Mouse (Mus musculus): Measurements from ENCODE around the gene Tnfsf13. TPM values are rescaled to one million over a fixed set of nuclear protein-coding genes. Genes with fewer than 3 reads are reported as not detected.
A peak's percentile ranks its signal among the peaks of the same experiment; 100 is the strongest.

Gene Tnfsf13
- polyA plus RNA-seq, 1 experiment from 2014 or later: 0.47 TPM

GRCm38 (mm10) chr11:69662967-69663671 is 22.5 kb downstream of the Tnfsf13 start:
- Histone ChIP-seq H3K36me3 (peaks cover 53% of the 10 kb centered on the region), H3K9ac (peak overlapping the region; percentile 75), H3K27me3 (replicated peaks) (no peaks in the 10 kb centered on the region), H3K4me2 (peak overlapping the region; percentile 72), H3K4me1 (replicated peaks) (peaks cover 20% of the 10 kb centered on the region), H3K9me3 (replicated peaks) (no peaks in the 10 kb centered on the region), H3K4me3 (peak overlapping the region; percentile 65), H3K27ac (ENCODE audit: poor library complexity, severe bottlenecking) (peak overlapping the region; percentile 97)
- WGBS: 71% methylated on average over 13 of the region's 13 CpGs
- no peak for ATAC-seq (ENCODE audit: insufficient number of reproducible peaks, low FRiP score)

GRCm38 (mm10) chr11:69662213-69662966 is 23.2 kb downstream of the Tnfsf13 start, which contains the start of gene Mpdu1:
TSS of gene Mpdu1 (minus strand) at chr11:69662642.
- peak within 1 kb of the TSS; percentile 75 for H3K9ac ChIP-seq
- H3K4me2 ChIP-seq: peak within 1 kb of the TSS; percentile 72
- ATAC-seq (ENCODE audit: insufficient number of reproducible peaks, low FRiP score): peak; percentile 95
- WGBS: under 1% methylated on average over 48 of the region's 48 CpGs
- no peaks in the 10 kb centered on the region for H3K9me3 ChIP-seq (replicated peaks)
- H3K4me3 ChIP-seq: peak within 1 kb of the TSS; percentile 65
- H3K4me1 ChIP-seq (replicated peaks): peaks cover 20% of the 10 kb centered on the region
- H3K27me3 ChIP-seq (replicated peaks): no peaks in the 10 kb centered on the region
- peak within 1 kb of the TSS; percentile 97 for H3K27ac ChIP-seq (ENCODE audit: poor library complexity, severe bottlenecking)
- peaks cover 53% of the 10 kb centered on the region for H3K36me3 ChIP-seq

DNA sequence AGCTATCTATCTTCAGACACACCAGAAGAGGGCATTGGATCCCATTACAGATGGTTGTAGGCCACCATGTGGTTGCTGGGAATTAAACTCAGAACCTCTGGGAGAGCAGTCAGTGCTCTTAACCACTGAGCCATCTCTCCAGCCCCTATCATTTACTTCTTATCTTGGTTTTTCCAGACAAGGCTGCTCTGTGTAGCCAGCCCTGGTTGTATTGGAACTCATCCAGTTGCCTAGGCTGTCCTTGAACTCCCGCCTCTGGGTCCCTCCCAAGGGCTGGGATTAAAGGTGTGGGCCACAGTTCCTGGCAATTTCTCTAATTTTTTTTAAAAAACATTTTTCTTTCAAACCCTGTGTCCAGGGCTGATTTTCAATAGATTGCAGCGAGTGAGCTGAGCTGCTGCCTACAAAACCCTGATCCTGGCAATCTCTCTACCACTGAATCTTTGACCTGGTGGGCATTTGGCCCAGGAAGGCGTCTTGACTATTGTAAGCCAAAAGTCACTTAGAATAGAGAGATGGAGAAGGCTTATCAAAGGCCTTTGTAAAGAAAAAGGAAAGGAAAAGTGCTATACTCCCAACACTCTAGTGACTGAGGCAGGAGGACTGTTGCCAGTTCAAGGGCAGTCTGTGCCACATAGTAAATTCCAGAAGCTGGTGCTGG is 24.2 kb downstream of the Tnfsf13 start:
- WGBS: 63% methylated on average over 3 of the region's 3 CpGs
- peak overlapping the region; percentile 97 for H3K27ac ChIP-seq (ENCODE audit: poor library complexity, severe bottlenecking)
- no peaks in the 10 kb centered on the region for H3K27me3 ChIP-seq (replicated peaks)
- H3K4me2 ChIP-seq: peak overlapping the region; percentile 72
- H3K4me3 ChIP-seq: peak overlapping the region; percentile 65
- H3K9me3 ChIP-seq (replicated peaks): no peaks in the 10 kb centered on the region
- H3K36me3 ChIP-seq: peaks cover 54% of the 10 kb centered on the region
- H3K9ac ChIP-seq: peak overlapping the region; percentile 75
- H3K4me1 ChIP-seq (replicated peaks): peaks cover 30% of the 10 kb centered on the region
- ATAC-seq (ENCODE audit: insufficient number of reproducible peaks, low FRiP score): no peak

DNA sequence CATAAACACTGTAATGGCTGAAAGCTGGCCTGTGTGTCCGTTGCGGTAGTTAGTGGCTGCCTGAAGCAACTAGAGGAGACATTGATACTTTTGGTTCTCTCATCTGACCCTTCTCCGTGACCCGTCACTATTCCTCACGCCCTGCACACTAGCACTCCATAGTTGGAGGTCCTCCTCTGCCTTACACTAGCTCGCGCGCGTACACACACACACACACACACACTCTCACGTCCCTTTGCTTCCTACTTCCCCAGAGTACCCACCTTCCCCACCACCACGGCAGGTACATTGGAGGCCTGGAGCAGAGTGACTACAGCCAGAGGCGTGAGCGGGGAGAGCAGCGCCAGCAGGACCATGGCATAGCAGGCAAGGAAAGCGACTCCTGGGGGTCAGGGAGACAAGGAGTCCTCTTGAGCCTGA is 28.1 kb downstream of the Tnfsf13 start:
- 82% methylated on average over 15 of the region's 15 CpGs for WGBS
- peaks cover 39% of the 10 kb centered on the region for H3K4me1 ChIP-seq (replicated peaks)
- no peaks in the 10 kb centered on the region for H3K9me3 ChIP-seq (replicated peaks)
- no peaks in the 10 kb centered on the region for H3K27me3 ChIP-seq (replicated peaks)
- no peak overlapping the region for H3K27ac ChIP-seq (ENCODE audit: poor library complexity, severe bottlenecking)
- H3K4me3 ChIP-seq: no peak overlapping the region
- no peak overlapping the region for H3K4me2 ChIP-seq
- H3K36me3 ChIP-seq: peaks cover 48% of the 10 kb centered on the region
- no peak for ATAC-seq (ENCODE audit: insufficient number of reproducible peaks, low FRiP score)
- no peak overlapping the region for H3K9ac ChIP-seq

DNA sequence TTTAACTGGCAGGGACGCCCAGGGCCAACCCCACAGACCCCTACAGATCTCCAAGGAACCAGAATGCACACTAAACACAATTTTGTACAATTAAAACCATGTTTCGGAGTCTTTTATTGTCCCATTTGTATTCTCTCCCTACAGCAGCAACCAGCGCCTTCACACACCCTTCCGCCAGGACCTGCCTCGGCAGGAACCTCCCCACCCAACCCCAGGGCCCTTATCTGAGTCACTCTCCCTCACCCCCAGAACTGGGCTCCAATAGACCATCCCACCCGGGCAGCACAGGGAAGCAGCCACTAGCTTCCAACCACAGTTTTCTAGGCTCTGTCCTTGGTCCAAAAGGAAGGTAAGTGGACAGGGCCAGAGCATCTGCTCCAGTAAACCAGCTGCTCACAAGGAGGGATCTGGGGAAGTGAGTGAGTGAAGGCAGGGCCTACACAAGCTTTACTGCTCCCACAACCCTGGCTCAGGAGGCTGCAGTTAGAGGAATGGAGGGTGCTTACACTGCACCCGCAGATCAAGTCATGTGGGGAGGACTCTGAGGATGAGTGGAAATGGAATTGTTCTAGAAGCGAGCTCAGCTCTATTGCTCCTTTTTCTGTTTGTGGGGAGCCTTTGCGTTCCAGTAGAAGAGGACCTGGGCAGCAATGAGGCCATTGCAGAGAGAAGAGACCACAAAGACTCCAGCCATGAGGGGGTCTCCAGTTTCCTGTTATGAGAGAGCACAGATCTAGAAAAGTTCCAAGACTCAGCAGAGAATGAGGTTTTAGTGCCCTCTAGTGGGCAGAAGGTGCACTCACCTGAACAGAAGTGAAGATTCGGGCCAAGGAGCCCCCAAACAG is 28.7 kb downstream of the Tnfsf13 start:
- WGBS: 70% methylated on average over 10 of the region's 10 CpGs
- H3K9me3 ChIP-seq (replicated peaks): no peaks in the 10 kb centered on the region
- peaks cover 39% of the 10 kb centered on the region for H3K4me1 ChIP-seq (replicated peaks)
- peaks cover 54% of the 10 kb centered on the region for H3K36me3 ChIP-seq
- no peak for ATAC-seq (ENCODE audit: insufficient number of reproducible peaks, low FRiP score)
- no peak overlapping the region for H3K4me2 ChIP-seq
- no peak overlapping the region; the same call in 1 of the 2 replicates for H3K27ac ChIP-seq (ENCODE audit: poor library complexity, severe bottlenecking)
- no peak overlapping the region for H3K4me3 ChIP-seq
- no peak overlapping the region; the same call in 1 of the 2 replicates for H3K9ac ChIP-seq
- no peaks in the 10 kb centered on the region for H3K27me3 ChIP-seq (replicated peaks)

- Histone ChIP-seq H3K4me2 (no peak overlapping the region), H3K27ac (ENCODE audit: poor library complexity, severe bottlenecking) (no peak overlapping the region), H3K4me1 (replicated peaks) (peaks cover 32% of the 10 kb centered on the region), H3K4me3 (no peak overlapping the region), H3K9ac (no peak overlapping the region), H3K27me3 (replicated peaks) (no peaks in the 10 kb centered on the region), H3K36me3 (peaks cover 61% of the 10 kb centered on the region), H3K9me3 (replicated peaks) (no peaks in the 10 kb centered on the region)
- WGBS: 81% methylated on average over 5 of the region's 5 CpGs
- no peak for ATAC-seq (ENCODE audit: insufficient number of reproducible peaks, low FRiP score)
Observed at GRCm38 (mm10) chr11:69656065-69656455, 29.5 kb downstream of the Tnfsf13 start.

DNA sequence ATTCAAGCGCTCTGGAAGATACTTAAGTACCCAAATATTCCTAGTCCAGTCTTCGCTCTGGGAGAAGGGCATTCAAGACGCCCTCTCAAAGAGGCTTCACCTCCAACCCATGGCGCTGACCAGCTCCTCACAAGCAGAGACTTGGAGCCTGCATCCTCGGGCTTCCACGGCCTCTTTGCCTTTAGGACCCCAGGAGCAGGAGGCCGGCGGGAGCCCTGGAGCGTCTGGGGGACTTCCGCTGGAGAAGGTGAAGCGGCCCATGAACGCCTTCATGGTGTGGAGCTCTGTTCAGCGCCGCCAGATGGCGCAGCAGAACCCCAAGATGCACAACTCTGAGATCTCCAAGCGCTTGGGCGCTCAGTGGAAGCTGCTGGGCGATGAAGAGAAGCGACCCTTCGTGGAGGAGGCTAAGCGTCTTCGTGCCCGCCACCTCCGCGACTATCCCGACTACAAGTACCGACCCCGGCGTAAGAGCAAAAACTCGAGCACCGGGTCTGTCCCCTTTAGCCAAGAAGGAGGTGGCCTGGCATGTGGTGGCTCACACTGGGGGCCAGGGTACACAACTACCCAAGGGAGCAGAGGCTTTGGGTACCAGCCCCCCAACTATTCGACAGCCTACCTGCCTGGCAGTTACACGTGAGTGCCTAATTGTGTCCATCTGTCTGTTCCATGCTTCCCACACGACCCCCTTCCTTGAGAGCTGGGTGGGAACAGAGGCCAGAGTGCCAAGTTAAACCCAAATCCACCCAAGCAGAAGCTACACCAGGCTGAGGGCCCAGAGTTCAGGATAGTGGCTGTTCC is 30.1 kb downstream of the Tnfsf13 start, which contains the start of gene Sox15:
Gene Sox15, plus strand, starts transcription at position 51 of the 801 bp plus-strand sequence.
- Histone ChIP-seq H3K4me2 (peak within 1 kb of the TSS; percentile 49), H3K4me3 (peak within 1 kb of the TSS; percentile 5; the same call in 1 of the 2 replicates), H3K27ac (ENCODE audit: poor library complexity, severe bottlenecking) (0 out of 2 replicates have a peak within 1 kb of the TSS, but pooled peaks have one; percentile 15), H3K36me3 (peaks cover 67% of the 10 kb centered on the region), H3K27me3 (replicated peaks) (no peaks in the 10 kb centered on the region), H3K4me1 (replicated peaks) (peaks cover 28% of the 10 kb centered on the region), H3K9me3 (replicated peaks) (no peaks in the 10 kb centered on the region), H3K9ac (peak within 1 kb of the TSS; percentile 59)
- 22% methylated on average over 34 of the region's 34 CpGs for WGBS
- ATAC-seq (ENCODE audit: insufficient number of reproducible peaks, low FRiP score): peak; percentile 51; the same call in 1 of the 2 replicates

GRCm38 (mm10) chr11:69654760-69655159 is 30.8 kb downstream of the Tnfsf13 start:
- ATAC-seq (ENCODE audit: insufficient number of reproducible peaks, low FRiP score): no peak
- no peak overlapping the region; the same call in 1 of the 2 replicates for H3K4me2 ChIP-seq
- no peak overlapping the region for H3K9ac ChIP-seq
- H3K4me3 ChIP-seq: no peak overlapping the region
- H3K27me3 ChIP-seq (replicated peaks): no peaks in the 10 kb centered on the region
- WGBS: 38% methylated on average over 9 of the region's 9 CpGs
- H3K4me1 ChIP-seq (replicated peaks): peaks cover 28% of the 10 kb centered on the region
- H3K9me3 ChIP-seq (replicated peaks): no peaks in the 10 kb centered on the region
- 0 out of 2 replicates have a peak overlapping the region, but pooled peaks have one; percentile 15 for H3K27ac ChIP-seq (ENCODE audit: poor library complexity, severe bottlenecking)
- peaks cover 74% of the 10 kb centered on the region for H3K36me3 ChIP-seq

DNA sequence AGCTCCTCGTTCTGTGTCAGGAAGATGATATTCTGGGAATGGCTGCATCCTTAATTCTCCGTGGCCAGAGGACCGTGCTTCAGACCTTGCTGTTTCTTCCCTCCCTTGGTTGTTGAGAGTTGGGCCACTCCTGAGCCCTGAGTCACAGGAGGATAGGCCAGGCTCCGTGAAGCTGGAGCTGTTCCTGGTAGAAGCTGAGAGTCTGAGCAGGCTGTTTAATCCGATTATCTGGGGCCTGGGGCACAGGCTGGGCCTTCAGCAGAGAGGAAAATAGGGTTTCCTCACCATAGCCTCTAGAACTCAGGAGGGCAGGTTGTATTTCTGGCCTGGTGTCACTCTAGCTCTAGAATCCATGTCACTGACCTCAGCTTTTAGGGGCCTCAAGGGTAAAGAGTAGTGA is 32.2 kb downstream of the Tnfsf13 start:
- Histone ChIP-seq H3K36me3 (peaks cover 78% of the 10 kb centered on the region), H3K4me2 (no peak overlapping the region)
- WGBS: 65% methylated on average over 5 of the region's 5 CpGs

GRCm38 (mm10) chr11:69645860-69646259 is 39.7 kb downstream of the Tnfsf13 start:
- Histone ChIP-seq H3K9ac (no peak overlapping the region), H3K4me1 (replicated peaks) (no peaks in the 10 kb centered on the region), H3K27me3 (replicated peaks) (no peaks in the 10 kb centered on the region), H3K27ac (ENCODE audit: poor library complexity, severe bottlenecking) (no peak overlapping the region), H3K36me3 (peaks cover 96% of the 10 kb centered on the region), H3K4me2 (no peak overlapping the region), H3K9me3 (replicated peaks) (no peaks in the 10 kb centered on the region), H3K4me3 (no peak overlapping the region)
- WGBS: 87% methylated on average over 5 of the region's 5 CpGs
- no peak for ATAC-seq (ENCODE audit: insufficient number of reproducible peaks, low FRiP score)

More for the DNA sequence above, 32.2 kb downstream of the Tnfsf13 start:
- Histone ChIP-seq H3K4me3 (no peak overlapping the region), H3K27me3 (replicated peaks) (no peaks in the 10 kb centered on the region), H3K27ac (ENCODE audit: poor library complexity, severe bottlenecking) (no peak overlapping the region), H3K4me1 (replicated peaks) (peaks cover 28% of the 10 kb centered on the region), H3K9ac (no peak overlapping the region), H3K9me3 (replicated peaks) (no peaks in the 10 kb centered on the region)
- no peak for ATAC-seq (ENCODE audit: insufficient number of reproducible peaks, low FRiP score)

All from heart, embryonic 12.5 days (tissue).